Mouse (Mus musculus) Patski (cell line): Measurements from ENCODE around the gene Cfap298. TPM values are rescaled to one million over a fixed set of nuclear protein-coding genes. Genes with fewer than 3 reads are reported as not detected.
A peak's percentile ranks its signal among the peaks of the same experiment; 100 is the strongest.

Experiments used
- ATAC-seq: fragments of 100-300 bp; one replicate; pipeline ENCODE4 v1.8.0; 2021
- CTCF ChIA-PET: fragments of 350-600 bp; sonication (Branson Sonifier 250); formaldehyde crosslinking; loops from one replicate; lab custom pipeline; 2022; ENCODE audit warnings: inconsistent platforms; lab: Charles Lee
- POLR2A ChIA-PET: fragments of 350-600 bp; sonication (Branson Sonifier 250); formaldehyde crosslinking; loops from one replicate; lab custom pipeline; 2022; ENCODE audit warnings: antibody characterized with exemption, inconsistent platforms; lab: Charles Lee
- DNase-seq: peaks from one replicate; pipeline ENCODE4 v3.0.0-alpha.2; 2011; ENCODE audit warnings: low read depth, low spot score
- H3K27me3 ChIP-seq: fragments of 371-371 bp; one replicate; pipeline ENCODE4 v1.5.1; 2021
- CTCF ChIP-seq: fragments of 100-300 bp; IDR thresholded peaks from one replicate; pipeline ENCODE4 v1.5.1; 2021
- in situ Hi-C: fragments of 300-500 bp; cut with MboI; formaldehyde crosslinking; loops from 3 replicates; pipeline ENCODE4 v1.11.1; 2018; ENCODE audit warnings: low pct_unique_long_range_greater_than_20kb, mixed read lengths
- polyA plus RNA-seq: library from polyadenylated mRNA; unstranded; gene quantifications from one replicate; pipeline ENCODE4 v1.2.3, GENCODE M21; 2021

The Cfap298 gene
- polyA plus RNA-seq, 1 experiment from 2014 or later: 53.2 TPM

DNA sequence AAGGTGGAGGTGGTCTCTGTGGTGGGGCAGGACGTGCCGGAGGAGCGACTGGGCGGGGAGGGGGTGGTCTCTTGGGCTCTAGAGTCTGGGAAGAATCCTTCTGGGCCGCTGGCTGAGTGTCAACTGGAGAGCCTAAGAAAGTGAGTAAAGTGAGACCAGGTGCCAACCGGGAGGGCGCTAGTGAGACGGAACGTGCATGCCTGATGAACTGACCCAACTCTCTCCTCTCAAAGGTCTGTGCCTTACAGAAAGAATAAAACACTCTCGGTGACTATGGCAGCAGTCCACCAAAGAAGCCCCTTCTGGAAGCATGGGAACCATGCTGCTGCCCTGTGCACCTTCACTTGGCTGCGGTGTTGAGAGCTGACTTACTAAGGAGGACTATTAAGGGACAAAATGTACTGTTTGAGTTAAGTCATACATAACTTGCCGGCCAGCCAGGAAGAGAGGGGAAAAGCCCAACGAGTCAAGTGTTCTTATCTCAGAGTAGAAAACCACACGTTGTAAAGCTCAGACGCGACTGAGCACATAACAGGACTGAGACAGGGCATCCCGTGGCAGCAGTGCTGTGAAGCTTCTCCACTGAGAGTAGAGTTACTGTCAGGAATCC is 15.5 kb upstream of the Cfap298 start:
- in situ Hi-C loops: no loop called here
- CTCF ChIA-PET: interaction anchor here (1.0 to 3.6 kb wide), 2 partner anchors 8 to 11 kb away, joined by 3 to 16 read pairs; no protein-coding TSS in a partner anchor
- H3K27me3 ChIP-seq: no peaks in the 10 kb centered on the region
- DNase-seq (no peak), ATAC-seq (no peak)
- POLR2A ChIA-PET: interaction anchor here (1.1 kb wide), 1 partner anchor 10 kb away, joined by 4 read pairs; no protein-coding TSS in a partner anchor
- no peak for TF ChIP-seq CTCF

DNA sequence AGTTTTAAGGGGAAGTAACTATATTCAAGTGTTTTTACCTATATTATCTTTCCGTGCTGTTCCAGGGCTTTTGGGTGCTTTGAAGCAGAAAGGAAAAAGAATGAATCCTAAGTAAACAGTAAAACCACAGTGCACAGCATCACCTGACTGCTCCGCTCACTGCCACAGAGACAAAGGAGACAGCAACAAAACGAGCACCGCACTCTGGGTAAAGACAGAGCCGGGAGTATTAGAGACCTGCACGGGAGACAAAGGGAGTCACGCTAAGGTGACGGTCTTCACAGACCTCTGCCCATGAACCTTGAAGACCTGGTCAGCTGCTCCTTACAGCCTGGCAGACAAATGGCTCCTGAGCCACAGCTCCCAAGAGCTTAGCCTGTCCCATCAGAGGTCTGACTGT is 12.1 kb upstream of the Cfap298 start:
- ChIA-PET CTCF (interaction anchor here (1.5 to 3.6 kb wide), 3 partner anchors 9 to 406 kb away, joined by 3 to 16 read pairs (median 4); no protein-coding TSS in a partner anchor), POLR2A (no interaction called here)
- ATAC-seq: peak; percentile 73
- H3K27me3 ChIP-seq: no peaks in the 10 kb centered on the region
- no peak for DNase-seq
- no peak for TF ChIP-seq CTCF
- in situ Hi-C loops: no loop called here

DNA sequence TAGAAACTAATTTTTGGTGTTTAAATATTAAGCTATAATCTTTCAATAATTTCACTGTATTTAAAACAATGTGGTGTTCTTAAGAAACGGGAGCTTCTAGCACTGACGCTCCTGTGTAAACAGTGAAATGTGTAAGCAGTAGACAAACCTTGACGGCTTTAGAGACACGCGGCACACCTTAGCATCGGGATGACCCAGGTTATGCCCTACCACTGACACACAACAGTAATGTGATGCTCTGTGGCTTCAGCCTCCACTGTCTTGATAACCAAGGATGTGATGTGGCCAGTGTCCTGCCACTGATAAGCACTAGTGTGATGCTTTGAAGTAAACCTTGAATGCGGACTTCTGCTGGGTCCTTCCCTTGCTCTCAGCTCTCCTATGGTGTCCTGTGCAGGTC is 6.3 kb upstream of the Cfap298 start:
- no peaks in the 10 kb centered on the region for H3K27me3 ChIP-seq
- no peak for ATAC-seq
- in situ Hi-C loops: no loop called here
- ChIA-PET POLR2A (no interaction called here), CTCF (no interaction called here)
- DNase-seq: no peak
- no peak for TF ChIP-seq CTCF

DNA sequence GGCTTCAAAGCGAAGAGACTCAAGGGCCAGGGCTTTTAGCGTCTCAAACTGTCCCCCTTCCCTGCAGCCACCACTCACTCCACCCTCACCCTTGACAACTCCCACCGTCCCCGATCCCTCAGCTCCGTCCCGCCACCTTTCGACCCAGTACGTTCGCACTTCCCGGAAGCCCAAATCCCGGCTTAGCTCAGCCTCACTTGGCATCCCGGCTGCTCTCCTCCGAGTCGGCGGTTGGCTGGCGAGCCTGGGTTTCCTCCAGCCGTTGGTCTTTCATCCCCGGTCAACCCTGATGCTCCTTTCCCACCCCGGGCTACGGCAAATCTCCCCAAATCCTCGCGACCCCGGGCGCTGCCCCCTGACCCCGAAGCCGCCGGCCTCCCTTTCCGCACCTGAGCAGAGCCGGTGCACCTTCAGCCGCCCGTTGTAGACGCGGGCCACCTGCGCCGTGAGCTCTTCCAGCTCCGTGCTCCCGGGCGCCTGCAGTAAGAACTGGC is 674 bp downstream of the Cfap298 start:
- ChIA-PET CTCF (interaction anchor here (1.0 to 1.6 kb wide), 3 partner anchors 9 to 110 kb away, joined by 3 to 9 read pairs (median 3); partner anchors contain the start of genes Paxbp1 and Synj1), POLR2A (interaction anchor here (0.7 to 1.5 kb wide), 3 partner anchors 12 to 139 kb away, joined by 3 read pairs; no protein-coding TSS in a partner anchor)
- TF ChIP-seq CTCF: no peak
- H3K27me3 ChIP-seq: no peaks in the 10 kb centered on the region
- in situ Hi-C loops: no loop called here
- ATAC-seq (peak; percentile 68), DNase-seq (no peak)

DNA sequence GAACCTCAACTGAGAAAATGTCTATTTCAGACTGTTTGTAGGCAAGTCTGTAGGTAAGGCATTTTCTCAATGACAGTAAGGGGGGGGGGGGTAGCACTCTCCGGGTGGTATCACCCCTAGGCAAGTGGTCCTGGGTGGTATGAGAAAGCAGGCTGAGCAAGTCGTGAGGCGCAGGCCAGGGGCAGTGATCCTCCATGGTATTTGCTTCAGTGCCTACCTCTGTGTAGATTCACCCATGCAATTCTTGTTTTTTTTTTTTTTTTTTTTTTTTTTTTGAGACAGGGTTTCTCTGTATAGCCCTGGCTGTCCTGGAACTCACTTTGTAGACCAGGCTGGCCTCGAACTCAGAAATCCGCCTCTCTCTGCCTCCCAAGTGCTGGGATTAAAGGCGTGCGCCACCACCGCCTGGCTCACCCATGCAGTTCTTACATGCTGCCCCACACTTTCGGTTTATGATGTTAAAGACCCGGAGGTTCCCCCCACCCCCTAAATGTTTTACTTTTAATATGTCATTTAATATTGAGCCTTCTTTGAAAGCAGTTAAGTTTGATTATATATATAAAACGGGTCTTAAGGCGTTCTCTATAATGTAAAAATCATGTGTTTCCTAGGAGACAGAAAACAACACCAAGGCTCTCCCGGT is 1.3 kb downstream of the Cfap298 start:
- POLR2A ChIA-PET: interaction anchor here (0.7 to 1.5 kb wide), 3 partner anchors 12 to 138 kb away, joined by 3 read pairs; no protein-coding TSS in a partner anchor
- CTCF ChIA-PET: no interaction called here
- in situ Hi-C loops: no loop called here
- no peak for TF ChIP-seq CTCF
- DNase-seq (no peak), ATAC-seq (no peak)
- H3K27me3 ChIP-seq: no peaks in the 10 kb centered on the region

DNA sequence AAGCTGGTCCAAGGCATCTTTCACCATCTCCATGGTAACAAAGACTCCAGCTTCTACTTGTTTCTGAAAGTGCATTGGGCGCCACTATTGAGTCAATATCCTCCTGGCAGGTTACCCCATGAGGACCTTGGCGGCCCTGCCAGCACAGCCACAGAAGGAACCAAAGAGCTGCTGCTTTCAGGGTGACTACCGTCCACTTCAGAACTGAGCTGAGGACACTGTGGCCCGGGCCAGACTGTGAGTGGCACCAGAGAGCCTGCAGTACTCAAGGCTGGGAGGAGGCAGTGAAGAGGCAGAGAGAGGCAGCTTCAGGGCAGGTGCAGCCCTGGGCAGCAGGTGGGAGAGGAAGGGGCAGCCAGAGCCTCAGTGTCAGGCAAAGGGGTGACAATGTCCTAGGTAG is 7.5 kb downstream of the Cfap298 start:
- ChIA-PET POLR2A (no interaction called here), CTCF (no interaction called here)
- ATAC-seq (no peak), DNase-seq (no peak)
- no peaks in the 10 kb centered on the region for H3K27me3 ChIP-seq
- TF ChIP-seq CTCF: no peak
- in situ Hi-C loops: loop anchor here (10.0 kb wide), 1 partner anchor 603 kb away; no protein-coding TSS in a partner anchor

DNA sequence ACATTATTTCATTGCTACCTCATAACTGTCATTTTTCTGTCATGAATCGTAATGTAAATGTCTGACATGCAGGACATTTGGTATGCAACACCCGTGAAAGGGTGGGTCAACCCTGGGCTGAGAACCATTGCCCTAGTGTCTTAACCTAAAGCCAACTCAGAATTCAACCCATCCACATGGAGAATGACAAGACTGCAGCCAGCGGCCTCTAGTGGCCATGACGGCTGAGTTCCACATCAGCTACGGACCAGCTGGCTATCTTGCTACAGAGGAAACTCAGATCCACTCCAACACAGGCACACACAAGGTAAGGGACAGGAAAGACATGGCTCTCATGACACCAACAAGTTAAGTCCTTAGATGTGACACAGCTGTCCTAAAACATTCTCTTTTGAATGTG is 9.5 kb downstream of the Cfap298 start:
- H3K27me3 ChIP-seq: no peaks in the 10 kb centered on the region
- POLR2A ChIA-PET: no interaction called here
- ATAC-seq (peak; percentile 56), DNase-seq (no peak)
- in situ Hi-C loops: loop anchor here (10.0 kb wide), 1 partner anchor 601 kb away; no protein-coding TSS in a partner anchor
- TF ChIP-seq CTCF: no peak
- CTCF ChIA-PET: interaction anchor here (1.2 to 2.3 kb wide), 4 partner anchors 9 to 95 kb away, joined by 3 to 9 read pairs (median 7); partner anchors contain the start of gene Cfap298

DNA sequence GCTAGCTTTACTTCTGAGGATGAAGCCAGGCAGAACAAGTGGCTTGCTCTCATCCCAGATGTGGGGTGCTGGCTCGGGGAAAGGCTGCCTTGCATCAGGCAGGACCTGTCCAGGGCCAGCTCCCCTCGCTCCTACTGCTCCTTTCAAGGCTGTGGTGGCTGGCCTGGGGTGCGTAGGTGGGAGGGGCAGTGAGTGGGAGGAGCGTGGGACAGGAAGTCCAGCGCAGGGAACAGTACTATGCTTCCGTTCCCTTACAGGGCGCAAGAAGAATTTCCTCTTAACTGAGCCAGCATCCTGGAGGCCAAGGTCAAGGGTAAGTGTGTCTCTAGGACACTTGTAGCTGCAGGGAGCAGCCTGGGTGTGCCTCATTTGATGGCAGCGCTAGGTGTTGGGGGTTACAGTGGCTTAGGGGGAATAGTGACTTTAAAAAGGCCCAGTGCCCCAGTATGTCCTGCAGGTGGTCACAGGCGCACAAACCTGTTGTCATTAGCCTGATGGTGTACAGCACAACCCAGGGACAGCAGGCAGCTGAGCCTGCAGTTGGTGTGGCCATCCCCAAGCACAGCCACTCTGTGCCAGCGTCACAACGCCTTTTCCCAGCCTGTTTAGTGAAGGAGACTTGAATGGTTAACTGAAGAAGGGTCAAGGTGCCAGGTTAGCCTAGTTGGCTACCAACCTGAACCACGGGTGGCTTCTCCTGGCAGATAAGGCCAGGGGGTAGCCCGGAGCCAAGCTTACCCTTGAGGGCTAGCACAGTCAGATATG is 10.1 kb downstream of the Cfap298 start:
- no peak for TF ChIP-seq CTCF
- CTCF ChIA-PET: interaction anchor here (1.2 to 2.3 kb wide), 6 partner anchors 8 to 99 kb away, joined by 3 to 9 read pairs (median 4); partner anchors contain the start of gene Cfap298
- in situ Hi-C loops: loop anchor here (10.0 kb wide), 1 partner anchor 600 kb away; no protein-coding TSS in a partner anchor
- POLR2A ChIA-PET: no interaction called here
- no peaks in the 10 kb centered on the region for H3K27me3 ChIP-seq
- DNase-seq (no peak), ATAC-seq (no peak)

DNA sequence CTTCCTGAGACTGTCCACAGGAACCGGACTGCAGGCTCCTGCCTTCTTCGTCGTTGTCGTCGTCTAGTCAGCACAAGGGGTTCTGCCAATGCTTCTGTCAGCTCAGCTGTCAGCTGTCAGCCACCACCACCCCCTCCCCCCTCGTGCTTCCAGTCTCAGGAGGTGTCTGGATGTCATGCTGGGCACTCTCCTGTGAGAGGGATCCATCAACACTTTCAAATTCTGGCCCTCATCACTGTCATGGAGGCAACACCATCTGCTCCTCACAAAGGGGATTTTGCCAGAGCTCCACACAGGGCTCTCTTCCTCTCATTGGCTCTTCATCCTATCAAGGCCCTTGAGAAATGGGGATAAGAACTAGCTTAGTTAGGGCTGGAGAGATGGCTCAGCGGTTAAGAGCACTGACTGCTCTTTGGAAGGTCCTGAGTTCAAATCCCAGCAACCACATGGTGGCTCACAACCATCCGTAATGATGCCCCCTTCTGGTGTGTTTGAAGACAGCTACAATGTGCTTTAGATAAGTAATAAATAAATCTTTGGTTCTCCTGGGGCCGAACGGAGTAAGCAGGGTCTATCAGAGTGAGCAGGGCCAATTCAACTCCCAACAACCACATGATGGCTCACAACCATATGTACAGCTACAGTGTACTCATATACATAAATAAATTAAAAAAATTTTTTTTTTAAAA is 13.3 kb downstream of the Cfap298 start:
- no peak for DNase-seq
- in situ Hi-C loops: loop anchor here (10.0 kb wide), 1 partner anchor 597 kb away; no protein-coding TSS in a partner anchor
- CTCF ChIA-PET: interaction anchor here (1.0 to 1.4 kb wide), 3 partner anchors 9 to 97 kb away, joined by 3 to 6 read pairs (median 3); no protein-coding TSS in a partner anchor
- ATAC-seq: no peak
- TF ChIP-seq CTCF: no peak
- POLR2A ChIA-PET: interaction anchor here (1.0 to 1.1 kb wide), 2 partner anchors 111 to 128 kb away, joined by 3 read pairs; partner anchors contain the start of gene Urb1
- no peaks in the 10 kb centered on the region for H3K27me3 ChIP-seq
